Mouse (Mus musculus) neural tube, embryonic 11.5 days (tissue): Measurements from ENCODE around the gene Prkar2b. TPM values are rescaled to one million over a fixed set of nuclear protein-coding genes. Genes with fewer than 3 reads are reported as not detected.

Source experiments
- ATAC-seq: fragments of 200-750 bp; cut with Nextera tagmentation; 2 replicates; pipeline ENCODE4 v1.8.0; 2017; ENCODE audit warnings: moderate number of reproducible peaks, mild to moderate bottlenecking, moderate TSS enrichment, moderate library complexity; ENCODE audit not compliant: insufficient read depth, low FRiP score, low TSS enrichment
- DNase-seq: peaks from one replicate; pipeline ENCODE4 v3.0.0-alpha.2; 2015; ENCODE audit warnings: low spot score
- H3K27ac ChIP-seq: fragments of 300-500 bp; sonication (generic); 2 replicates; pipeline ENCODE4 v1.5.1; 2014; ENCODE audit warnings: low read depth, mild to moderate bottlenecking, low read length
- H3K27me3 ChIP-seq: fragments of 300-500 bp; sonication (generic); 2 replicates; pipeline ENCODE4 v1.6.1; 2014; ENCODE audit warnings: mild to moderate bottlenecking, low read length, mixed read lengths; ENCODE audit not compliant: control insufficient read depth, insufficient read depth
- H3K36me3 ChIP-seq: fragments of 300-500 bp; sonication (generic); 2 replicates; pipeline ENCODE4 v1.6.1; 2014; ENCODE audit warnings: mild to moderate bottlenecking, low read length, moderate library complexity, mixed read lengths; ENCODE audit not compliant: control insufficient read depth, insufficient read depth
- H3K4me1 ChIP-seq: fragments of 300-500 bp; sonication (generic); 2 replicates; pipeline ENCODE4 v1.6.1; 2014; ENCODE audit warnings: low read length, mixed read lengths; ENCODE audit not compliant: control insufficient read depth, insufficient read depth
- H3K4me2 ChIP-seq: fragments of 300-500 bp; sonication (generic); 2 replicates; pipeline ENCODE4 v1.6.1; 2014; ENCODE audit warnings: low read depth, mild to moderate bottlenecking, moderate library complexity
- H3K4me3 ChIP-seq: fragments of 300-500 bp; sonication (generic); 2 replicates; pipeline ENCODE4 v1.5.1; 2014; ENCODE audit warnings: low read depth, low read length
- H3K9ac ChIP-seq: fragments of 300-500 bp; sonication (generic); 2 replicates; pipeline ENCODE4 v1.6.1; 2014; ENCODE audit warnings: mild to moderate bottlenecking, low read length
- H3K9me3 ChIP-seq: fragments of 300-500 bp; sonication (generic); 2 replicates; pipeline ENCODE4 v1.6.1; 2016; ENCODE audit warnings: low read length; ENCODE audit not compliant: control insufficient read depth
- WGBS: fragments of 180-500 bp; shearing (Covaris S2); extraction: QIAGEN DNeasy Blood & Tissue Kit; methylation state at CpG from one replicate; pipeline ENCODE4 v1.1.7; 2014; 5-methylcytosine and 5-hydroxymethylcytosine counted together
- polyA plus RNA-seq: library from polyadenylated mRNA; unstranded; fragments of >200 nt; fragmentation: Nextera tagmentation; extraction: Ambion mirVana; gene quantifications from 2 replicates; pipeline ENCODE4 v1.2.1, GENCODE M21; 2014

Gene Prkar2b
- polyA plus RNA-seq, 1 experiment from 2014 or later: 57.3 TPM

DNA sequence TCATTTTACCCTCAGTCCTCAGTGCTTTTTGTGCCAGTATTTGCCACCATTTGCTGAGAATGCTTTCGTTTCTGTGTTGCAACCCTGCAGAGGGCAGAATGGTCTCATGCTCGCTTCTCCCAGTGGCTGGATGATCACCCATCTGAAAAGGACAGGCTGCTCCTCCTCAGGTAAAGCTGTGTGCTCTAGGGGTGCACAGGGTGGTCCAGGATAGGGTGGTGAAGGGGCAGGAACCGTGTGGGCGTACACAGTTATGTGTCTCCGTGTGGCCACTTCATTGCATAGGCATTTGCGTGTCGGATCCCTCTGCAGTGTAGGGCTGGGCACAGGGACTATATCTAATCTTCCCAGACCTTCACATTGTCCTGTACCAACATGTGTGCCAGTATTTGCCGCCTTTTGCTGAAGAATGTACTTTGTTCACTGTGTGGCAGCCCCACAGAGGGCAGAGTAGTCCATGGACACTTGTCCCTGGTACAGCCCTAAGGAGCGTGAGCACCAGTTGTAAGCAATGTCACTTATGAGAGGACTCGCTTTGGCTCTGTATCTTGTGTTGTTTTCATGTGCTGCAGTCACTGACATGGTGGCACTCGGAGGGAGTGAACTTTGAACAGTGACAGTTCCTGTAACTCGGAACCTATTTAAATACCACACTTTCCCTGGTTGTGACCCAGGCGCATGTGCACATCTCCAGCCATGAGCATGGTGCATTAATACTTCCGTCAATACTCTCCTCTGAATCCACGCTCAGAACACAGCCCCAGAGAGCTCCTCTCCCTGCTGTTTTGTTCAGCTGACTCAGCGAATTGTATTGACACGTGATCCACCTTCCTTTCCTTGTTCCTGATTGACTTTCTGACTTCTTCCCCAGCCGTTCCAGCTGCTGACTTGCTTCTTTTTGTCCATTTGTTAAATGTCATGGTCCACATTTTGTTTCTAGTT, 140.4 kb downstream of the Prkar2b start:
- WGBS: 86% methylated on average over 18 of the region's 18 CpGs
- Histone ChIP-seq H3K4me3 (no peak overlapping the region), H3K36me3 (peaks cover 3% of the 10 kb centered on the region; the same call in 1 of the 2 replicates), H3K4me2 (no peak overlapping the region), H3K27me3 (no peaks in the 10 kb centered on the region), H3K9me3 (no peaks in the 10 kb centered on the region), H3K4me1 (no peaks in the 10 kb centered on the region), H3K27ac (no peak overlapping the region), H3K9ac (no peak overlapping the region)
- ATAC-seq (no peak), DNase-seq (no peak)

- DNase-seq (no peak), ATAC-seq (no peak)
- Histone ChIP-seq H3K4me3 (no peak overlapping the region), H3K36me3 (no peaks in the 10 kb centered on the region), H3K4me1 (no peaks in the 10 kb centered on the region), H3K27ac (no peak overlapping the region), H3K4me2 (no peak overlapping the region), H3K9ac (no peak overlapping the region), H3K9me3 (no peaks in the 10 kb centered on the region), H3K27me3 (no peaks in the 10 kb centered on the region)
- WGBS: 87% methylated on average over 5 of the region's 5 CpGs
These were observed 143.9 kb downstream of the Prkar2b start for GRCm38 (mm10) chr12:31917245-31917644.

DNA sequence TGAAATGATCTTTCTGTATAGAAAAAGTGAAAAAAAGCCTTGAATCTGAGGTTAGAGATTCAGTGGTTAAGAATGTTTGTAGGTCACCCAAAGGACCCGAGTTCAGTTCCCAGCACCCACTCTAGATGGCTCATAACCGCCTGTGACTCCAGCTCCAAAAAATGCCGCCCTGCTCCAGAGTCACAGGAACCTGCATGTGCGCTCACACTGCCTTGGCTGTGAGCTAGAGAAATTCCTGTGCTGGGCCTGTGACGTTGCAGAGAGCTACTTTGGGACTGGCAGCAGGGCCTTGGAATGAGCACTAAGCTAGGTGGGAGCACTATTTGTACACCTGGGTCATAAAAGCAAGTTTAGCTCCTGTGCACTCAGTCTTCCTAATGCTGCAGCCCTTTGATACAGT, 144.4 kb downstream of the Prkar2b start:
- no peaks in the 10 kb centered on the region for H3K9me3 ChIP-seq
- no peaks in the 10 kb centered on the region for H3K27me3 ChIP-seq
- no peaks in the 10 kb centered on the region for H3K36me3 ChIP-seq
- no peaks in the 10 kb centered on the region for H3K4me1 ChIP-seq
- no peak overlapping the region for H3K27ac ChIP-seq
- H3K4me3 ChIP-seq: no peak overlapping the region
- no peak overlapping the region for H3K4me2 ChIP-seq
- no peak overlapping the region for H3K9ac ChIP-seq
- ATAC-seq (no peak), DNase-seq (no peak)
- WGBS: 91% methylated on average over 5 of the region's 5 CpGs

DNA sequence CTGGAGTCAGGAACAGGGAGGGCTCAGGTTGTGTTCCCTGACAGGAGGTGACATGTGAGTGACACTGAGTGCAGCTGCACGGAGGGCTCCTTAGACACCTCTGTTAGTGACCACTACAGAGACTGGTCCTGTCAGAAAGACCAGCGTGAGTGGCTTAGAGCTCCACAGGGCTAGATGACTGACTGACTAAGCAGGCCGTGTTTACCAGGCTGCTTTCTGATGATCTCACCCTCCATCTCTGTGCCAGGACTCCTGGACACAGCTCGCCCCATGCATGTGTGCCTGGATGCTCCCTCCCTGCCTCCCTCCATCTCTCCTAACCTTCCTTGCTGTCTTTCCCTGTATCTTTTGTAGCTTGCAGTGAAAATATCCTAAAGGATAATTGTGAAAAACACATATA, 147.5 kb downstream of the Prkar2b start:
- ATAC-seq: no peak
- no peaks in the 10 kb centered on the region for H3K27me3 ChIP-seq

GRCm38 (mm10) chr12:31912966-31913551, 148.0 kb downstream of the Prkar2b start:
- no peaks in the 10 kb centered on the region for H3K9me3 ChIP-seq
- DNase-seq: no peak
- 74% methylated on average over 6 of the region's 6 CpGs for WGBS
- ATAC-seq: no peak
- H3K27me3 ChIP-seq: no peaks in the 10 kb centered on the region
- no peak overlapping the region for H3K4me2 ChIP-seq
- no peaks in the 10 kb centered on the region for H3K4me1 ChIP-seq
- H3K36me3 ChIP-seq: no peaks in the 10 kb centered on the region
- no peak overlapping the region for H3K9ac ChIP-seq
- no peak overlapping the region for H3K4me3 ChIP-seq
- no peak overlapping the region for H3K27ac ChIP-seq

More for the DNA sequence above, 147.5 kb downstream of the Prkar2b start:
- H3K4me1 ChIP-seq: no peaks in the 10 kb centered on the region
- H3K27ac ChIP-seq: no peak overlapping the region
- whole genome bisulfite sequencing: 87% methylated on average over 4 of the region's 4 CpGs
- DNase-seq: no peak
- H3K9me3 ChIP-seq: no peaks in the 10 kb centered on the region
- no peak overlapping the region for H3K4me2 ChIP-seq
- H3K36me3 ChIP-seq: no peaks in the 10 kb centered on the region
- no peak overlapping the region for H3K9ac ChIP-seq
- no peak overlapping the region for H3K4me3 ChIP-seq

Other genes starting within 250 kb of the Prkar2b start
- gene Hbp1, start 110.8 kb downstream of the Prkar2b start, polyA plus RNA-seq: 100 and 103 TPM in 2 replicates
- 0.81 and 1.0 TPM in 2 replicates for gene Pik3cg, start 147.4 kb upstream of the Prkar2b start, polyA plus RNA-seq